Comparison of ENCODE assay signal across 8 mouse cellular contexts in the genomic region with DNA sequence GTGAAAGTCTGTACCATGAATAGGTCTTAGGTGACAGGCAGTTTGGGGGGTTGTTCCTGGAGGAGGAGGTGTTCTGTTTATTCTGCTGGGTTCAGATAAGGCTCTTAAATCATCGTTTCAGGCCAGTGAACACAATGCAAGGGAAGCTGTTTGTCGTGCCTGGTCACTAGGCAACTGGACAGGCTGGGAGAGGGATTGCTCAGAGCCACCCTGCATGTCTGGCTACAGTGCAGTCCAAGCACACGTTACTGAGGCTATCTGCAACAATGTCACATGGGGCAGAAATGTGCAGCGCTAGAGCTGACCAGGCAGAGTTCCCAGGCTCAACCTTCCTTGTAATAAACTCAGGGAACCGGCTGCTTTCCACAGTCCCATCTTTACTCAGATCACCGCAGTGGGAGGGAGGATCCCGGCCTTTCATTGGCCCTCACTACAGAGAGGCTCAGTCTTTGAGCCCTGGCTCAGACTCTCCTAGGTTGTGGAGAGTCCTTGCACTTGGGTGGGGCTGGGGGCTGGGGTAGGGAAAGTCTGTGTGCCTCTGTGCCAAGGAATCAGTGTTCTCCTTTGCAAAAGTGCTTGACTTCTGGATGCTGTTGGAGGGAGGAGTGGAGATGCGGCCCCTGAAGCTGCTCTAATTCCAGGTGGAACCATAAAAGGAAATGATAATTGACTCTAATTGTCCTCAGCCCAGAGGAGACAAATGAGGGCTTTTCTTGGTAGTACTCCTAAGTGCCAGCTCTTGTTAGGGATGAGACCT.
DNase-seq lines count a peak whose midpoint lies in the region; ATAC-seq lines count a peak whose summit lies in the region.

No protein-coding gene starts in this region.

- H3K4me2 ChIP-seq in forebrain, embryonic 12.5 days, result peak overlapping the region; percentile 13; the same call in 1 of the 2 replicates
- H3K4me2 ChIP-seq in liver, embryonic 11.5 days, result 0 out of 2 replicates have a peak overlapping the region, but pooled peaks have one; percentile 12
- no peak overlapping the region for H3K4me2 ChIP-seq in neural tube, embryonic 14.5 days (ENCODE audit: low read depth, low read length)

- no peaks in the 10 kb centered on the region for H3K9me3 ChIP-seq in forebrain, embryonic 12.5 days
- no peaks in the 10 kb centered on the region for H3K9me3 ChIP-seq in hindbrain, embryonic 10.5 days
- H3K9me3 ChIP-seq in liver, embryonic 11.5 days (ENCODE audit: control insufficient read depth, low read length), result no peaks in the 10 kb centered on the region
- no peaks in the 10 kb centered on the region for H3K9me3 ChIP-seq in neural tube, embryonic 14.5 days (ENCODE audit: control insufficient read depth, low read length)

- DNase-seq in adrenal gland, adult 2 months, result peak; percentile 69
- DNase-seq in adrenal gland, adult 18-20 months (ENCODE audit: low spot score in 2 of 2), result no peak
- peak; percentile 53 for DNase-seq in hindbrain, embryonic 10.5 days (ENCODE audit: low spot score)
- DNase-seq in liver, embryonic 11.5 days (ENCODE audit: low spot score), result no peak
- no peak for DNase-seq in layer of hippocampus, adult 9-10 months (ENCODE audit: low spot score)
- DNase-seq in layer of hippocampus, postnatal 14 days (ENCODE audit: low spot score in 2 of 2), result no peak

- H3K9ac ChIP-seq in forebrain, embryonic 12.5 days, result no peak overlapping the region
- no peak overlapping the region for H3K9ac ChIP-seq in liver, embryonic 11.5 days (ENCODE audit: low read depth, low read length)
- no peak overlapping the region for H3K9ac ChIP-seq in neural tube, embryonic 14.5 days (replicated peaks; ENCODE audit: low read depth, low read length)

- H3K4me3 ChIP-seq in forebrain, embryonic 12.5 days (replicated peaks), result no peak overlapping the region
- peak overlapping the region; percentile 12 for H3K4me3 ChIP-seq in hindbrain, embryonic 10.5 days
- no peak overlapping the region for H3K4me3 ChIP-seq in liver, embryonic 11.5 days (ENCODE audit: low read depth, low read length)
- no peak overlapping the region for H3K4me3 ChIP-seq in neural tube, embryonic 14.5 days (ENCODE audit: low read depth, low read length)

- H3K4me1 ChIP-seq in forebrain, embryonic 12.5 days, result peaks cover 29% of the 10 kb centered on the region
- peaks cover 26% of the 10 kb centered on the region for H3K4me1 ChIP-seq in hindbrain, embryonic 10.5 days (replicated peaks)
- H3K4me1 ChIP-seq in liver, embryonic 11.5 days (replicated peaks; ENCODE audit: control insufficient read depth, insufficient read depth, low read length), result peaks cover 14% of the 10 kb centered on the region
- H3K4me1 ChIP-seq in neural tube, embryonic 14.5 days (ENCODE audit: control insufficient read depth, insufficient read depth, low read length), result peaks cover 16% of the 10 kb centered on the region

- ATAC-seq in forebrain, embryonic 12.5 days (ENCODE audit: low FRiP score), result peak; percentile 61
- peak; percentile 86 for ATAC-seq in liver, embryonic 11.5 days (replicated peaks; ENCODE audit: low FRiP score)
- peak; percentile 89 for ATAC-seq in neural tube, embryonic 14.5 days (ENCODE audit: low read depth)

- H3K36me3 ChIP-seq in forebrain, embryonic 12.5 days (replicated peaks), result no peaks in the 10 kb centered on the region
- no peaks in the 10 kb centered on the region for H3K36me3 ChIP-seq in hindbrain, embryonic 10.5 days
- H3K36me3 ChIP-seq in liver, embryonic 11.5 days (ENCODE audit: control insufficient read depth, insufficient read depth, low read length), result no peaks in the 10 kb centered on the region
- no peaks in the 10 kb centered on the region for H3K36me3 ChIP-seq in neural tube, embryonic 14.5 days (ENCODE audit: control insufficient read depth, insufficient read depth, low read length)

- no peaks in the 10 kb centered on the region for H3K27me3 ChIP-seq in forebrain, embryonic 12.5 days
- no peaks in the 10 kb centered on the region for H3K27me3 ChIP-seq in hindbrain, embryonic 10.5 days (ENCODE audit: insufficient read depth, poor library complexity, severe bottlenecking)
- H3K27me3 ChIP-seq in liver, embryonic 11.5 days (replicated peaks; ENCODE audit: control insufficient read depth, insufficient read depth, low read length), result no peaks in the 10 kb centered on the region
- H3K27me3 ChIP-seq in neural tube, embryonic 14.5 days (ENCODE audit: control insufficient read depth, insufficient read depth, low read length), result no peaks in the 10 kb centered on the region

- WGBS in forebrain, embryonic 12.5 days, result 11% methylated on average over 8 of the region's 8 CpGs
- 11% methylated on average over 8 of the region's 8 CpGs for WGBS in hindbrain, embryonic 10.5 days
- 23% methylated on average over 8 of the region's 8 CpGs for WGBS in liver, embryonic 11.5 days
- WGBS in neural tube, embryonic 14.5 days, result 4% methylated on average over 8 of the region's 8 CpGs

- H3K27ac ChIP-seq in forebrain, embryonic 12.5 days, result peak overlapping the region; percentile 83
- peak overlapping the region; percentile 73 for H3K27ac ChIP-seq in hindbrain, embryonic 10.5 days
- H3K27ac ChIP-seq in liver, embryonic 11.5 days (ENCODE audit: low read depth, low read length), result no peak overlapping the region
- peak overlapping the region; percentile 57 for H3K27ac ChIP-seq in neural tube, embryonic 14.5 days (ENCODE audit: low read depth, low read length)

Comparison
In these comparisons a context has a peak if more than half of its experiments do, and no peak if none do; other contexts are left out.
1. DNase-seq: peak in adrenal gland, adult 2 months (single experiment) and hindbrain, embryonic 10.5 days (single experiment); none in adrenal gland, adult 18-20 months (0 of 2), liver, embryonic 11.5 days (single experiment), layer of hippocampus, adult 9-10 months (single experiment) and layer of hippocampus, postnatal 14 days (0 of 2).
2. Peak in every context shown above with its lines, with median percentiles within 50 percentile points of each other: ATAC-seq.